Mouse (Mus musculus) brain, embryonic 14.5 days (tissue): ENCODE measurements around the gene Mgat4c.

Source experiments
- CTCF ChIP-seq: fragments of 200-500 bp; IDR thresholded peaks from 2 replicates; pipeline ENCODE4 v1.5.1; 2012; ENCODE audit warnings: inconsistent platforms, mild to moderate bottlenecking, moderate library complexity, borderline replicate concordance; ENCODE audit not compliant: insufficient read depth, insufficient read length; ENCODE audit errors: extremely low read depth
- POLR2A ChIP-seq: fragments of 200-500 bp; IDR thresholded peaks from 2 replicates; pipeline ENCODE4 v1.6.1; 2012; ENCODE audit warnings: mild to moderate bottlenecking, inconsistent platforms, borderline replicate concordance; ENCODE audit not compliant: poor library complexity, insufficient read depth, insufficient read length, severe bottlenecking; ENCODE audit errors: extremely low read depth

DNA sequence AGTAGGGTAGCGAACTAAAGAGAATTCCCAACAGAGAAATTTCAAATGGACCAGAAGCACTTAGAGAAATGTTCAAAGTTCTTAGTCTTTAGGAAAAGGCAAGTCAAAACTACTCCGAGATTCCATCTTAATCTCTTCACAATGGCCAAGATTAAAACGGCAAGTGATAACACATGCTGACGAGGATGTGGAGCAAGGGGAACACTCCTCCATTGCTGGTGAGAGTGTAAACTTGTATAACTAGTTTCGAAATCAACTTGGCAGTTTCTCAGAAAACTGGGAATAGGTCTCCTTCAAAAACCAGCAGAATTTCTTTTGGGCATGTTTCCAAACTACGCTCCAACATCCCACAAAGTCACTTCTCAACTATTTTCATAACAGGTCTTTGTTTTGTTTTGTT is 46.0 kb upstream of the Mgat4c start:
- TF ChIP-seq CTCF (no peak), POLR2A (no peak)
